Mouse (Mus musculus) duodenum, adult 2 months (tissue): ENCODE results near the gene Cachd1. TPM values are rescaled to one million over a fixed set of nuclear protein-coding genes. Genes with fewer than 3 reads are reported as not detected.

Experiments
- polyA plus RNA-seq: library from polyadenylated mRNA; depleted of rRNA; stranded (reverse); fragments of >200 nt; gene quantifications from 2 replicates; pipeline ENCODE4 v1.2.3, GENCODE M21; 2012; ENCODE audit warnings: low replicate concordance; rRNA removed

Cachd1 gene
- 22.5 and 31.1 TPM in 2 replicates for polyA plus RNA-seq

GRCm38 (mm10) chr4:100776043-100776870, at the start of gene Cachd1:
Gene Cachd1, plus strand, starts transcription at chr4:100776675.

DNA sequence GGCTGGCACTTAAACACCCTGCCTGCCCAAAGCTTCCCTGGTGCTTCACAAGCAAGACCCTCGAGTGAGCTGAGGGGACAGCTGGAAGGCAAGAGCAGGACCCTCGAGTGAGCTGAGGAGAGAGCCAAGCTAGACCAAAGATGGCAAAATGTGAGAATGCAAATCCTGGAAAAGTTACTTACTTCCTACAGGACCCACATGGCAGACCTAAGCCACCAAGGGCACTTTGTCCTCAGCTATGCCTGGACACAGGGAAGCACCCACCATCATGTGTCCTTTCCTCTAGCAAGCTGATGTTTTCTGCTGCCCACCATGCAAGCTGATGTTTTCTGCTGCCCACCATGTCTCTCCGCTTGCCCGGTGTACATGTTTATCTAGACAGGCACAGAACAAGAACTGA, 244.1 kb downstream of the Cachd1 start, which contains the start of gene Gm10577:
Gene Gm10577 (minus strand): TSS at position 101 of the 400 bp plus-strand sequence.

DNA sequence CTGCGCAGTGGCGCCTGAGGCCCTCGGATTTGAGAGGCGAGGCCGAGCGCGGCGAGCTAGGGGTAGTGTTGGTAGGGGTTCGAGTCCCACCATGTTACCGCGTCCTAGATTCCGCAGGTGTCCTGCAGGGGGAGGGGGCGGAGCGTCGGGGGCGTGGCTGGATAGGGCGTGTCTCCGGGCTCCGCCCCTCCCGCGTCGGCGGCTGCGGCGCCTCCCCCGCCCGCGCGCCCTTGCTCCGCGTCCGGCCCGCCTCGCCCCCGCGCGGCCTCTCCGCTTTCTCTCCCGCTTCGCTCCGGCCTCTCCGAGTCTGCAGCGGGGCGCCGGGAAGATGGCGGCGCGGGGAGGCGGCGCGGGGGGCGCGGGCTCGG, 292.3 kb downstream of the Cachd1 start, which contains the start of gene Raver2:
Gene Raver2 (plus strand): TSS at position 198 of the 368 bp plus-strand sequence.

Other genes starting within 250 kb of the Cachd1 start
- gene Gm10577, start 244.0 kb downstream of the Cachd1 start, polyA plus RNA-seq: not detected in 2 replicates